Mouse (Mus musculus): ENCODE results near the gene Kremen1. TPM values are rescaled to one million over a fixed set of nuclear protein-coding genes. Genes with fewer than 3 reads are reported as not detected.

Kremen1 gene
- polyA plus RNA-seq, 1 experiment: 2.1 TPM

GRCm38 (mm10) chr11:5272536-5273234 lies 11.3 kb upstream of the Kremen1 start:
- Histone ChIP-seq H3K4me1 (ENCODE audit: control insufficient read depth, insufficient read depth, low read length) (peaks cover 2% of the 10 kb centered on the region), H3K4me3 (replicated peaks; ENCODE audit: control insufficient read depth, low read depth, low read length) (no peak overlapping the region), H3K27ac (ENCODE audit: control insufficient read depth, insufficient read depth, low read depth, low read length, poor library complexity) (no peak overlapping the region; the same call in 1 of the 2 replicates)
- 47% methylated on average over 9 of the region's 9 CpGs for WGBS
- TF ChIP-seq CTCF (IDR thresholded peaks at IDR 0.05; ENCODE audit: control insufficient read depth, insufficient read depth, low read length): no peak
- TF ChIP-seq POLR2A (IDR thresholded peaks at IDR 0.05; ENCODE audit: borderline replicate concordance, control insufficient read depth, low read depth, low read length): no peak

GRCm38 (mm10) chr11:5272066-5272360 lies 10.7 kb upstream of the Kremen1 start:
- Histone ChIP-seq H3K4me1 (ENCODE audit: control insufficient read depth, insufficient read depth, low read length) (peaks cover 2% of the 10 kb centered on the region), H3K4me3 (replicated peaks; ENCODE audit: control insufficient read depth, low read depth, low read length) (no peak overlapping the region), H3K27ac (ENCODE audit: control insufficient read depth, insufficient read depth, low read depth, low read length, poor library complexity) (no peak overlapping the region)
- WGBS: 69% methylated on average over 4 of the region's 4 CpGs
- TF ChIP-seq CTCF (IDR thresholded peaks at IDR 0.05; ENCODE audit: control insufficient read depth, insufficient read depth, low read length): no peak
- no peak for TF ChIP-seq POLR2A (IDR thresholded peaks at IDR 0.05; ENCODE audit: borderline replicate concordance, control insufficient read depth, low read depth, low read length)

- WGBS: 63% methylated on average over 9 of the region's 9 CpGs
- H3K4me3 ChIP-seq (replicated peaks; ENCODE audit: control insufficient read depth, low read depth, low read length): no peak overlapping the region
- no peak for TF ChIP-seq POLR2A (IDR thresholded peaks at IDR 0.05; ENCODE audit: borderline replicate concordance, control insufficient read depth, low read depth, low read length)
- no peak for TF ChIP-seq CTCF (IDR thresholded peaks at IDR 0.05; ENCODE audit: control insufficient read depth, insufficient read depth, low read length)
- H3K4me1 ChIP-seq (ENCODE audit: control insufficient read depth, insufficient read depth, low read length): peaks cover 2% of the 10 kb centered on the region
- H3K27ac ChIP-seq (ENCODE audit: control insufficient read depth, insufficient read depth, low read depth, low read length, poor library complexity): no peak overlapping the region
Measured at GRCm38 (mm10) chr11:5271274-5272065, 10.1 kb upstream of the Kremen1 start.

- Histone ChIP-seq H3K27ac (ENCODE audit: control insufficient read depth, insufficient read depth, low read depth, low read length, poor library complexity) (no peak overlapping the region), H3K4me3 (replicated peaks; ENCODE audit: control insufficient read depth, low read depth, low read length) (no peak overlapping the region), H3K4me1 (ENCODE audit: control insufficient read depth, insufficient read depth, low read length) (peaks cover 2% of the 10 kb centered on the region)
- 74% methylated on average over 8 of the region's 8 CpGs for WGBS
- no peak for TF ChIP-seq POLR2A (IDR thresholded peaks at IDR 0.05; ENCODE audit: borderline replicate concordance, control insufficient read depth, low read depth, low read length)
- TF ChIP-seq CTCF (IDR thresholded peaks at IDR 0.05; ENCODE audit: control insufficient read depth, insufficient read depth, low read length): no peak
Measured at GRCm38 (mm10) chr11:5269846-5270461, 8.6 kb upstream of the Kremen1 start.

- Histone ChIP-seq H3K4me1 (ENCODE audit: control insufficient read depth, insufficient read depth, low read length) (no peaks in the 10 kb centered on the region; the same call in 1 of the 2 replicates), H3K27ac (ENCODE audit: control insufficient read depth, insufficient read depth, low read depth, low read length, poor library complexity) (no peak overlapping the region), H3K4me3 (replicated peaks; ENCODE audit: control insufficient read depth, low read depth, low read length) (no peak overlapping the region)
- WGBS: 79% methylated on average over 8 of the region's 8 CpGs
- TF ChIP-seq CTCF (IDR thresholded peaks at IDR 0.05; ENCODE audit: control insufficient read depth, insufficient read depth, low read length) (no peak), POLR2A (IDR thresholded peaks at IDR 0.05; ENCODE audit: borderline replicate concordance, control insufficient read depth, low read depth, low read length) (no peak)
Measured at GRCm38 (mm10) chr11:5265764-5266163, 4.4 kb upstream of the Kremen1 start.

GRCm38 (mm10) chr11:5263078-5263730 lies 1.8 kb upstream of the Kremen1 start:
- H3K4me1 ChIP-seq (ENCODE audit: control insufficient read depth, insufficient read depth, low read length): no peaks in the 10 kb centered on the region; the same call in 1 of the 2 replicates
- H3K4me3 ChIP-seq (replicated peaks; ENCODE audit: control insufficient read depth, low read depth, low read length): no peak overlapping the region
- H3K27ac ChIP-seq (ENCODE audit: control insufficient read depth, insufficient read depth, low read depth, low read length, poor library complexity): no peak overlapping the region; the same call in 1 of the 2 replicates
- WGBS: 85% methylated on average over 26 of the region's 26 CpGs
- TF ChIP-seq POLR2A (IDR thresholded peaks at IDR 0.05; ENCODE audit: borderline replicate concordance, control insufficient read depth, low read depth, low read length) (no peak), CTCF (IDR thresholded peaks at IDR 0.05; ENCODE audit: control insufficient read depth, insufficient read depth, low read length) (no peak)

- WGBS: 2% methylated on average over 42 of the region's 42 CpGs
- Histone ChIP-seq H3K4me3 (replicated peaks; ENCODE audit: control insufficient read depth, low read depth, low read length) (peak overlapping the region; percentile 64), H3K27ac (ENCODE audit: control insufficient read depth, insufficient read depth, low read depth, low read length, poor library complexity) (no peak overlapping the region), H3K4me1 (ENCODE audit: control insufficient read depth, insufficient read depth, low read length) (no peaks in the 10 kb centered on the region; the same call in 1 of the 2 replicates)
- TF ChIP-seq POLR2A (IDR thresholded peaks at IDR 0.05; ENCODE audit: borderline replicate concordance, control insufficient read depth, low read depth, low read length) (no peak), CTCF (IDR thresholded peaks at IDR 0.05; ENCODE audit: control insufficient read depth, insufficient read depth, low read length) (no peak)
Measured at GRCm38 (mm10) chr11:5260942-5261459, 357 bp downstream of the Kremen1 start.

All from bone marrow, adult 2 months (tissue).